Mouse (Mus musculus) megakaryocyte, embryonic 14.5 days (primary cell): Measurements from ENCODE around the gene Nxph4. TPM values are rescaled to one million over a fixed set of nuclear protein-coding genes. Genes with fewer than 3 reads are reported as not detected.

ENCODE experiments used
- H3K27me3 ChIP-seq: replicated peaks from 2 replicates; pipeline ENCODE3; 2012; ENCODE audit warnings: inconsistent platforms
- H3K36me3 ChIP-seq: replicated peaks from 2 replicates; pipeline ENCODE3; 2012; ENCODE audit warnings: low read length, inconsistent platforms, mixed read lengths
- H3K4me1 ChIP-seq: 2 replicates; pipeline ENCODE4 v1.6.1; 2012; ENCODE audit warnings: inconsistent platforms
- H3K4me3 ChIP-seq: replicated peaks from 2 replicates; pipeline ENCODE3; 2012; ENCODE audit warnings: moderate library complexity, mild to moderate bottlenecking, inconsistent platforms
- H3K9me3 ChIP-seq: 2 replicates; pipeline ENCODE4 v1.6.1; 2012; ENCODE audit warnings: inconsistent platforms
- FLI1 ChIP-seq: IDR thresholded peaks from 2 replicates; pipeline ENCODE4 v1.6.1; 2012; ENCODE audit warnings: low read length, inconsistent platforms, mixed read lengths
- GATA1 ChIP-seq: IDR thresholded peaks from 3 replicates; pipeline ENCODE4 v1.6.1; 2012; ENCODE audit warnings: mixed read lengths, low read length, inconsistent platforms, borderline replicate concordance
- polyA plus RNA-seq: library from polyadenylated mRNA; stranded (reverse); fragments of >175 nt; gene quantifications from 2 replicates; pipeline ENCODE4 v1.2.3, GENCODE M21; 2012; ENCODE audit warnings: low replicate concordance; ENCODE audit not compliant: insufficient read depth

The Nxph4 gene
- polyA plus RNA-seq, 1 experiment = 0.32 TPM

DNA sequence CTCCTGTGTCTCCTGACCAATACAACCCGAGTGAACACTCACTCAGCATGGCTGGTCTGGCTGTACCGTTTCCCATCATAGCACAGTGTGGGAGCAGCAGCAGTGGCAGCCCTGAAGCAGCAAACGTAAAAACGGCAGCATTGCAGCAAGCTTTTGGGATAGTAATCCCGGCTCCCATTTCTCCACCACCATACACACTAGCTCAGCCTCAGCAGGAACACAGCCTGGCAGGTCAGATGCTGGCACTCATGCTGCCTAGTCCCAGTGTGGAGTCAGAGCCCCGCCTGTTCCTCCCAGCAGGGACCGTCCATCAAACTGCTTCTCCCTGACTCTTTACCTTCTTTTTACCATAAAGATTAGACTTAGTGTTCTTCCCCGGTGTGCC lies 43.2 kb downstream of the Nxph4 start:
- Histone ChIP-seq H3K4me1 (no peaks in the 10 kb centered on the region; the same call in 1 of the 2 replicates), H3K27me3 (no peaks in the 10 kb centered on the region), H3K4me3 (no peak overlapping the region), H3K9me3 (no peaks in the 10 kb centered on the region), H3K36me3 (peaks cover 92% of the 10 kb centered on the region)
- TF ChIP-seq FLI1 = no peak
- no peak for TF ChIP-seq GATA1

DNA sequence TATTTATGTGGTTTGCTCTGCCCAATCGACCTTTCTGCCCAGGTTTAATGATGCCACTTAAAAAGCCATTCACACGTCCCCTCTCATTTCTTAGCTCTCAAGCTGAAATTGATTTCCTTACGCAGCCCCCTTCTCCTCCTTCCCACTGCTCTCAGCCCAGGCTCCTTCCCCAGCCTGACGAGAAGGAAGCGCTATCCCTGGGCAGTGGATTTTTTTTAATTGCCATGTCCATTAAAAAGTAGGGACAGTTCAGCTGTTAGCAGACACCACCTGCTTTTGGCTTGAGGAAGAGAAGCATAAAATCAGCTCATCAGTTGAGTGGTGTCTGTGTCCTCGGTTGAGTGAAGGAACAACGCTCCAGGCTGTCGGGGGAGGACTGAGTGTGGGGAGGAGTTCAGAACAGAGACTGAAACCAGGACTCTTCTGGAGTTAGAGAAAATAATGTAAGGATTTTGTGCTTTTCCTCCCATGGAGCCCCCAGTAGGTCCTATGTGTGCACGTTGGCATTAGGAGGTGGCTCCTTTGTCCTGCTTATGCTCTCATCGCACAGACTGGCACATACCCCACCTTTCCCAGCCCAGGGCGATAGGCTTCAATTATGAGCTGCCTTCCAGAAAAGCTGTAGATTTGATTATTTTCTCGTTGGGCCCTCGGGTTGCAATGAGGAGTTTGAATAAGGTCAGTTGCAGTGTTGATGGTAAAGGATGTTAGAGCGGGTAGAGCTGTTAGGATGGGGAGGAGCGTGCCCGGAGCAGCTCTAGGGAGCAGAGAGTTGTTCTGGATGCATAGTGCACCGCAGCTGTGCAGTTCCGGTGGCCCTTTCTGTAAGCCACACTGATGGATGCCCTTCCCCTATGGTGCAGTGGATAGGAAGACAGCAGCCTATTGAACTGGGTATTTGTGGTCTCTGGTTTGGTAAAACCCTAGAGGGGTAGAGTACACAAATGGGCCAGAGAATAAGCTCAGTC lies 43.9 kb downstream of the Nxph4 start:
- Histone ChIP-seq H3K4me3 (no peak overlapping the region), H3K36me3 (peaks cover 91% of the 10 kb centered on the region), H3K4me1 (peaks cover under 1% of the 10 kb centered on the region; the same call in 1 of the 2 replicates), H3K9me3 (no peaks in the 10 kb centered on the region), H3K27me3 (no peaks in the 10 kb centered on the region)
- TF ChIP-seq FLI1 = no peak

DNA sequence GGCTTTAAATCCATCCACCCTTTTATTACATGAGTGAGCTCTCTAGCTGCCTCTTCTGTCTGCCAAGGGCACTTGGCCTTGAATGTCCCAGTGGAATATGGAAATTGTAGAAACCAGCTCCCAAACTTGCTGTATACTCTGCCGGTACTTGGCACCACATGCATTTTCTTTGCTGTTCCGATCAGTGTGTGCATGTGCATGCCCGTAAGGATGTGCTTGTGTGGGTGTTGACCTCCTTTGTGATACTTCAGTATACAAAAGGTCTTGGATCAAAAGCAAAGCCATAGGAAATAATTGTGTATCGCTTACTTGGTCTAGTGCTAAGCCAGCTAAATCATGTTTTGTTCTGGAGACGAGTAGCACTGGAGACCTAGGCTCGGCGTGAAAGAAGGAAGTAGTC lies 45.5 kb downstream of the Nxph4 start:
- no peak overlapping the region for H3K4me3 ChIP-seq
- H3K9me3 ChIP-seq = no peaks in the 10 kb centered on the region
- peaks cover 92% of the 10 kb centered on the region for H3K36me3 ChIP-seq
- TF ChIP-seq FLI1 (no peak), GATA1 (no peak)
- no peaks in the 10 kb centered on the region for H3K27me3 ChIP-seq
- H3K4me1 ChIP-seq = peaks cover 12% of the 10 kb centered on the region

DNA sequence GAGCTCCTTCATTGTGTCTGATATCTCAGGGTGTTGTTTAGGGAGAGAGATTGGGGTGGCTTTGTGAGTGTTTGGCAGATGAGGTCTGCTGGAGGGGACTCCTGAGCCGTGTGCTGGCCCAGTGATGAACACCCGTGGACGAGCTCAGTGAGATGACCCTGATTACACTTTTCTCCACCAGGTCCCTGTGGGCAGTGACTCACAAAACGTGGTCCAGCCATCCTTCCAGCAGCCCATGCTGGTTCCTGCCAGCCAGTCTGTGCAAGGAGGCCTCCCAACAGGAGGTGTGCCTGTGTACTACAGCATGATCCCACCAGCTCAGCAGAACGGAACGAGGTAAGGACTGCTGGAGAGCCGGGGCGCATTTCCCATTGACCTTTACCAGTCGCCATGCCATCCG lies 49.1 kb downstream of the Nxph4 start:
- Histone ChIP-seq H3K27me3 (no peaks in the 10 kb centered on the region), H3K4me1 (peaks cover 27% of the 10 kb centered on the region), H3K36me3 (peaks cover 93% of the 10 kb centered on the region), H3K4me3 (no peak overlapping the region), H3K9me3 (no peaks in the 10 kb centered on the region)
- TF ChIP-seq FLI1 (no peak), GATA1 (no peak)

DNA sequence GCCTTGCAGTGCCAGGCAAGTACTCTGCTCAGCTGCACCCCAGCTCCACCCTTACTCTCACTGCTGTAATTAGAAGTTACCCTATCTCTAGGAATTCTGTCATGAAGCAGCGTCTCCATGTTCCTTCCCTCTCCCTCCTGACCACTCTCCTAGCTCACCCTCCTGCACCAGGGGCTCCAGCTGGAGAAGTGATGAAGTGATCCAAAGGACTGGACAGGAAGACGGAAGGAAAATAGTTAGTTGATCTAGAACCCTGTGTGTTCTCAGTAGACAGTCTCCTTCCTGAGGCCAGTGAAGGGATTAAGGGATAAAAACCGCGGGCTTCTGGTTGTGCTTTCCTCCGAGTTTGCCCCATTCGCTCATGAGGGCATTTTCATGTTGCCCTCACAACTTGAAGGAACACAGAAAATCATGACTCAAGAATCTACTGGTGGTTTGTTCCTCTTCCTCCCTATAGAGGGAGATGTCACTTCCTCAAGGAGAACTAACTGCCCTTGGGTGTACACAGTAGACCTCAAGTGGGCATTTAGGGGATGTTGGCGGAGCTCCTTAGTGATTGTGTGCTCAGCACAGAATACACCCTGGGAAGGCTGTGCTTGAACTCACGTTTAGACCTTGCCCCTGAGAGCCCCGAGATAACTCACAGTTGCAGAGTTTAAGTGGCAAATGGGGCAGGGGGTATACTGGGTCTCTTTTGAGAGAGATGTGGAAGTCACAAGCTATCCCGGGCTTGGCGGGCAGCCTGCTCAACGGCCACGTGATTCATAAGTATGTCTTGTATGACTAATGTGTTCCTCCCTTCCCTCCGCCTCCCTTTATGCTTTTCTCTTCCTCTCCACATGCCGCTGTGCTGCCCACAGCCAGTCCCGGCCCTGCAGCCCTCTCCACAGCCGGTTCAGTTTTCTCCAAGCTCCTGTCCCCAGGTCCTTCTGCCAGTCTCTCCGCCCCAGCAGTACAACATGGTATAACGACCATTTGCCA lies 53.2 kb downstream of the Nxph4 start:
- no peaks in the 10 kb centered on the region for H3K9me3 ChIP-seq
- H3K4me1 ChIP-seq = peaks cover 27% of the 10 kb centered on the region
- H3K27me3 ChIP-seq = no peaks in the 10 kb centered on the region
- TF ChIP-seq GATA1 = no peak
- no peak for TF ChIP-seq FLI1
- peaks cover 91% of the 10 kb centered on the region for H3K36me3 ChIP-seq
- no peak overlapping the region for H3K4me3 ChIP-seq

DNA sequence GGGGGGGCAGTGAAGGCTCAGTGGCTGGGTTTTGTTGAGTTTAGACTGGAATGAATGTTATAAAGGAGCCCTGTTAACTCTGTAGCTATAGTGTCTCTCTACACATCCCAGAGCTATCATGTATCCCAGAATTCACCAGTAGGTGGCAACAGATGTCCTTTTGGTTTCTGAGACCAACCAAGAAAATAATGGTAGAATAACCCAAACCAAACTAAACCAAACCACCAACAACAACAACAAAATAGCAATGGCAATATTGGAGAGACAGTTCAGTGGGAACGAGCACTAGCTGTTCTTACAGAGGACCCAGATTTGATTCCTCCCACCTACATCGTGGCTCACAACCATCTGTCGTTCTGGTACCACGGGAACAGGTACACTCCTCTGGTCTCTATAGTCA lies 55.2 kb downstream of the Nxph4 start:
- peaks cover 86% of the 10 kb centered on the region for H3K36me3 ChIP-seq

DNA sequence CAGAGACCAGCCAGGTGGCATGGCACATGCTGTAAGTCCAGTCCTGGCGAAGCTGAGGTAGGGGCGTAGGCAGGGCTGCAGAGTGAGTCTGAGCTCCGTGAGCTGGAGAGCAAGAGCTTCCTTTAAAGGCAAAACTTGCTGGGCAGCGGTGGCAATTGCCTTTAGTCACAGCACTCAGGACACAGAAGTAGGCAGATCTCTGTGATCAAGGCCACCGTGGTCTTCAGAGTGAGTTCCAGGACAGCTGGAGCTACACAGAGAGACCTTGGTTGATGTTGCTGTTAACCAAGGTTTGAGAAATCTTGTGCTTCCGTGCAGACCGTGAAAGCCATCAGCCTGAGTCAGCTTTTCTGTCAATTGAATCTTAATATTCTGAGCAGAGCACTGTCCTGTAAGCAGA lies 57.1 kb downstream of the Nxph4 start:
- Histone ChIP-seq H3K27me3 (no peaks in the 10 kb centered on the region), H3K36me3 (peaks cover 85% of the 10 kb centered on the region), H3K4me3 (no peak overlapping the region), H3K9me3 (no peaks in the 10 kb centered on the region), H3K4me1 (peaks cover 26% of the 10 kb centered on the region)
- TF ChIP-seq FLI1 = no peak
- no peak for TF ChIP-seq GATA1

More for the DNA sequence above, 55.2 kb downstream of the Nxph4 start:
- Histone ChIP-seq H3K4me1 (peaks cover 21% of the 10 kb centered on the region), H3K27me3 (no peaks in the 10 kb centered on the region), H3K4me3 (no peak overlapping the region), H3K9me3 (no peaks in the 10 kb centered on the region)
- TF ChIP-seq GATA1 = no peak
- no peak for TF ChIP-seq FLI1

DNA sequence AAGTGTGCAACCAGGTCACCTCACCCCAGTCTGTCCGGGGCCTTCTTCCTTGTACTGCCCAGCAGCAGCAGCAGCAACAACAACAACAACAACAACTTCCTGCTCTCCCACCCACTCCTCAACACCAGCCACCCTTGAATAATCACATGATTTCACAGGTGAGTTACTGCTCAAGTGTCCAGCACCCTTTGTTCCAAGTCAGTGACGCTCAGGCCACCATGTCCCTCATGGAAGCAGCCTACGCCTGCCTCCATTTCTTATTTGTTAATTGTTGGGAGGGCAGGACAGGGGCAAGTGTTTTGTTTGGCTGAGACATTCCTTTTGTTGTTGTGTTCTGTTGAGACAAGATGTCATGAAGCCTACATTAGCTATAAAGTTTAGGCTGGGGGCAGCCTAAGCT lies 57.8 kb downstream of the Nxph4 start:
- Histone ChIP-seq H3K4me3 (no peak overlapping the region), H3K4me1 (peaks cover 31% of the 10 kb centered on the region), H3K36me3 (peaks cover 84% of the 10 kb centered on the region), H3K9me3 (no peaks in the 10 kb centered on the region), H3K27me3 (no peaks in the 10 kb centered on the region)
- TF ChIP-seq FLI1 = no peak
- no peak for TF ChIP-seq GATA1

Other genes starting within 250 kb of the Nxph4 start
- gene Mbd6, start 245.5 kb downstream of the Nxph4 start, polyA plus RNA-seq = 245 and 640 TPM in 2 replicates
- 26.0 and 101 TPM in 2 replicates for gene Mars, start 222.8 kb downstream of the Nxph4 start, polyA plus RNA-seq
- 6.1 and 10.4 TPM in 2 replicates for gene Arhgap9, start 212.6 kb downstream of the Nxph4 start, polyA plus RNA-seq
- gene Gli1, start 192.6 kb downstream of the Nxph4 start, polyA plus RNA-seq = 0.02 TPM in 1 of 2 replicates, not detected in the other
- not detected in 2 replicates for gene Inhbe, start 180.1 kb downstream of the Nxph4 start, polyA plus RNA-seq
- gene Inhbc, start 164.1 kb downstream of the Nxph4 start, polyA plus RNA-seq = not detected in 2 replicates
- gene R3hdm2, start 154.2 kb downstream of the Nxph4 start, polyA plus RNA-seq = 139 and 346 TPM in 2 replicates
- gene Stac3, start 32.9 kb downstream of the Nxph4 start, polyA plus RNA-seq = 3.9 TPM in 1 of 2 replicates, not detected in the other
- gene Ndufa4l2, start 19.6 kb downstream of the Nxph4 start, polyA plus RNA-seq = 0.23 and 5.2 TPM in 2 replicates
- gene Shmt2, start 12.1 kb downstream of the Nxph4 start, polyA plus RNA-seq = 143 and 168 TPM in 2 replicates
- gene Lrp1, start 86.6 kb upstream of the Nxph4 start, polyA plus RNA-seq = 10.2 and 208 TPM in 2 replicates
- 33.8 and 70.6 TPM in 2 replicates for gene Stat6, start 108.4 kb upstream of the Nxph4 start, polyA plus RNA-seq
- 1.5 TPM in 1 of 2 replicates, not detected in the other for gene Nemp1, start 132.3 kb upstream of the Nxph4 start, polyA plus RNA-seq
- 19.1 and 21.3 TPM in 2 replicates for gene Nab2, start 134.0 kb upstream of the Nxph4 start, polyA plus RNA-seq
- gene Myo1a, start 170.6 kb upstream of the Nxph4 start, polyA plus RNA-seq = 0.04 TPM in 1 of 2 replicates, not detected in the other
- not detected in 2 replicates for gene Tac2, start 189.9 kb upstream of the Nxph4 start, polyA plus RNA-seq
- 0.30 and 0.54 TPM in 2 replicates for gene Zbtb39, start 205.0 kb upstream of the Nxph4 start, polyA plus RNA-seq
- not detected in 2 replicates for gene Gpr182, start 217.2 kb upstream of the Nxph4 start, polyA plus RNA-seq
- gene Rdh1, start 225.2 kb upstream of the Nxph4 start, polyA plus RNA-seq = not detected in 2 replicates
- gene Rdh16f1, start 225.2 kb upstream of the Nxph4 start, polyA plus RNA-seq = not detected in 2 replicates
- not detected in 2 replicates for gene Rdh9, start 241.8 kb upstream of the Nxph4 start, polyA plus RNA-seq